Mouse (Mus musculus): Measurements from ENCODE around the gene 0610037L13Rik.

GRCm38 (mm10) chr4:107906561-107906960 is 16.9 kb downstream of the 0610037L13Rik start:
- TF ChIP-seq ZNF384 (IDR thresholded peaks at IDR 0.05; ENCODE audit: low read depth, low read length) (no peak), TBP (conservative IDR thresholded peaks at IDR 0.05; ENCODE audit: low read depth, low read length) (no peak)

Data from CH12.LX (cell line).